Mouse (Mus musculus) c-Kit-negative CD71-positive TER-119-positive erythroid progenitor cells, embryonic 14.5 days (primary cell): ENCODE results near the gene Clint1.

Source experiments
- DNase-seq: peaks from one replicate; pipeline ENCODE4 v3.0.0-alpha.2; 2013; ENCODE audit warnings: low read depth, low spot score

Gene Clint1

DNA sequence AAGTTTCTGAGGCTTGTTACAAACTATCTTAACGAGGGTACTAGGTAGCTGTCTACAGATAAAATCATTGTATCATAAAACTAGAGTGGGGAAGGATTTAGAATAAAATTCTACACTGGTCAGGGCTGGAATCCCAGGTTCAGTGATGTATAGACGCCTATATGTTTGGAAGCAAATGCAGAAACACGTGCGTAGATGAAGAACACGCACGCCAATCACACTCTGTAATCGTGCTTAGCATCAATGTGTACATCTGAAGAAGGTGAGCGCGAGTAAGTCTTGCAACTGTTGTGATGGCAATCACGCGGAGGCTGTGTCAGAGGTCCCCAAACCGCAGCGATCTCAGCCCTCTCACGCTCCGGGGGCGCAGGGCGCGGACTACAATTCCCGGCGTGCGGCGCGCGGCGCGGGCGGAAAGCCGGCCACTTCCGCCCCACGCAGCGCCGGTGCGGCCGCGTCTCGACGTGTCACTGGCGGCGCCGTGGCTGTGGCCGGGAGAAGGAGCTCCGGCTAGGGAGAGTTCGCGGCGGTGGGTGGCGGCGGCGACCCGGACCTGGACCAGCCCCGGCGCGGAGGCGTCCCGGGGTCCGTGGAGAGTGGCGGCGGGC is at the start of gene Clint1:
Gene Clint1 (plus strand): TSS at position 536 of the 608 bp plus-strand sequence.
- DNase-seq = peak; percentile 63

DNA sequence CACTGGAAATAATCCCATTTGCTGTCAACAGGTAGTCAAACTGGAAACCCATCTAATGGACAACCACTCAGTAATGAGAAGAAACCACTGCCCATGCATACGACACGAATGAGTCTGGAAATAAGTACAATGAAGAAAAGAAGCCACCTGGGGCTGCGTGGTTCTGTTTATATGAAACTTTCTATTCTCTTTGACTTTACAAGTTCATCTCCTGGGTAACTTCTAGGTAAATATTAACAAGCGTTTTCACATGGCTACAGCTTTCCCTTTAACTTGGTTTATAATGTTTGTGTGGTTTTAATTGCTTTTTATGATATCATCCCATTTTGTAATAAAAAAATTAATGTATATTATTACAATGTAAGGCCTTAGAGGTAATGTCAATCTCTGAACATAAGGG is 47.8 kb upstream of the Clint1 start:
- DNase-seq = no peak

DNA sequence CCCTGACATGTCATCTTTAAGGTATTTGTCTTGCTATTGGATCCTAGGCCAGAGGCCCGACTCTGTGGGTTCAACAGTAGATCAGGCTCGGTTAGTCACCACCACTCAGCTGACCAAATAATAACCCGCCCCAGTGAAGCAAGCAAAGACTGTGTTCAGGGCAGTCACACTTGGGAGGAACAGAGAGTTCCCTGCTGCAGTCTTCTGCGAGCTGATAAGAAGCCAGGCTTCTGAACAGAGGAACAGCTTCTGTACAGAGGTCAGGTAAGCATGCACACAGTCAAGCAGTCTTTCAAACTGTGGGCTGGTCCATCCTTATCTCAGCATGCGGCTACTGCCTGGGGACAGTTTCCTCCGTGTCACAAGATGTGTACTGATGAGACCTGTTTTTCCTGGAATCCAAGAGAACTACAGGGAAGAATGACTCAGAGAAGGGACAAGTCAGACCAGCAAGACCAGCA is 46.5 kb upstream of the Clint1 start:
- DNase-seq = peak; percentile 94

DNA sequence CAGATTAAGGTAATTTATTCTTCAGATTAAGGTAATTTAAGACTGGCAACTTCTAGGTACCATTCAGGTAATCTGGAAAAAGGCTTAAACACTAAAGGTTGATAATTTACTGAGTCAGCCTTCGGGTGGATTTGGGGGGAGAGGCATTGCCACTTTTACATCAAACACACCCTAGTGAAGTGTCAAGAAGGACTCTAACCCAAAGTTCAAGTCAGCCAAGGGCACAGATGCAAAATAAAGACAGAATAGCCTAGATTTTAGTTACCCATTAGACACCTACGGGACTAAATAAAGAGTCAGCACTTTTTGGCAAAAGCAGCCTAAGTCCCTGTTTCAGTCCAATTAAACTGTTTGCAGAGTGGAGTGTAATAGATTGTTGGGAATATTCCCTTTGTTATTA is 46.0 kb upstream of the Clint1 start:
- no peak for DNase-seq

DNA sequence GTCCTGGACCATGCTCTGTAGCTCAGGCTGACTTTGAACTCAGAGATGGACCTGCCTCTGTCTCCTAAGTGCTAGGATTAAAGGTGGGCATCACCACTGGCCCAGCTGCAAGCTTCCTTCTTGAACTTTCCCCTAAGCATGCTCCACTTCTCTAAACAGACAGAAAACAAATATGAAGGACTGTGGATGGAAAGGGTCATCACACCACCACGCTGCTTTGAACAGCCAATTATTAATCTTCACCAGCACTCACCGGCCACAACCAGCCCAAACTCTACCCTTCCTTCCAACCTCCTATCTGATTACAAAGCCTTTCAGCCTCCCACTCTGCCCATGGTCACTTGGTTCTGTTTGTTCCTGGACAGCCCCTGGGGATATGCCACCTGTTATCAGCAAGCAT is 45.6 kb upstream of the Clint1 start:
- DNase-seq = peak; percentile 35

DNA sequence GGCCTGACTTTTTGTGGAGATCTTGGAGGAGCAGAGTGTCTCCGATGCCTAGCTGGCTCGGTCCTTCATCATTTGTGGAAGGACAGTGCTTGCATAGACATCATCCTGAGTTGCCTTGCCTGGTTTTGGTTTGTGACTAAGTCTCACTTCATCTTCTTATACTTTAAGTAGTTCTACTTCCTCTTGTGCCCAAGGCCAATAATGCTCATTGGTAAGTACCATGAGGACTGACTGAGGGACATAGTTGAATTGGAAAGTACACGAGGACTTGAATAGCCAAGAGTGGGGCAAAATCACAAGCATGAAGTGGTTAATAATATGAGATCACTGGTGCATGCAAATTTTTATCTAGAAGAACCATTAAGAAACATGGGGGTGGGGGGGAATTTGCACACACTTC is 45.0 kb upstream of the Clint1 start:
- DNase-seq = peak; percentile 33

DNA sequence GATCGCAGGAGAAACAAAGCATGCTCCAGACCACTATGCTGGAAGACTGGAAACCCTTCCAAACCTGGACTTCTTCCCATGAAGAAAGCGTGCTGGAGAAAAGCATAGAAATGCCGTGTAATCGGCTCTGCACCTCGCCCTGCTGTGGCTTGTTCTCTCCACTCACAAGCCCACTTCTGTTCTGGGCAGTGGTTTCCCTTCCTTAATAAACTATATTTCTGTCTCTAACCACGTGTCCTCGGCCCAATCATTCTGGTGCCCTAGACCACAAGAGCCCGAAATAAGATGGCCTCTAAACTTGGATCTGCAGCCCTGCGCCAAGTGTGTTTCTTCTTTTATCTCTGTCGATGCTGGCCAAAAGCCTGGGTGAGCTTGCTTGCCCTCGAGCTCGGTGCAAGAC is 44.0 kb upstream of the Clint1 start:
- no peak for DNase-seq

DNA sequence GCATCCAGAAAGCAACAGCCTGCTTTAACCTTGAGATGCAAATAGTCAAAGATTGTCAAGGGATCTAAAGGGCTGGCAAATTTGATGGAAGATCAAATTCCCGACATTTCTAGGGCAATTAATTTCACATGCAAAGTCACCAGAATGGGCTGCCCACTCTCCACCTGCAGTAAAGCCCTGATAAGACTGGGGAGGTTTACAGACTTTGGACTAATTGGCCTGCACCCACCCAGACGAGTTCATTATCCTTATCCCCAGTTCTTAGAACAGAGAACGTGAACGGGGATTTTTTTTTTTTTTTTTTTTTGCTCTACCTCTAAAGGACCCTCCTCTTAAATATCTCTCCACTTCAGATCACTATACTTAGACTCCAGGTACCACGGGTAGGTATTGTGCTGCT is 42.4 kb upstream of the Clint1 start:
- peak; percentile 27 for DNase-seq

DNA sequence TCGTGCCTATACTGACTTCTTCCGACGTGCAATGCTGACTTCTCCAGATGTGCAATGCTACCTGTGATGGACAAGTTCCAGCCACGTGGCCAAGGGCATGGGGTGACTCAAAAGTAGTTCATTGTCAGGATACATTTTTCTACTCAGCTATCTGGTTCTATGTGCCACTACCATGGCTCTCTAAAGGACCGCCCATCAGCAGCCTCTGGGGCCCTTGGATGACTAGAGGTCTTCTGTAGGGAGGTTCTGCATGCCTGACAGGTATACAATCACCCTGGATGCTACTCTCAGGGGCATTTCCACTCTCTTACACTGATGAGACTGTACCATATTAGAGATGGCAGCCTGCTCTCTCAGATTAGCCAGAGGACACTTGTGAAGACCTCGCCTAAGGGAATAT is 41.8 kb upstream of the Clint1 start:
- DNase-seq = peak; percentile 27

DNA sequence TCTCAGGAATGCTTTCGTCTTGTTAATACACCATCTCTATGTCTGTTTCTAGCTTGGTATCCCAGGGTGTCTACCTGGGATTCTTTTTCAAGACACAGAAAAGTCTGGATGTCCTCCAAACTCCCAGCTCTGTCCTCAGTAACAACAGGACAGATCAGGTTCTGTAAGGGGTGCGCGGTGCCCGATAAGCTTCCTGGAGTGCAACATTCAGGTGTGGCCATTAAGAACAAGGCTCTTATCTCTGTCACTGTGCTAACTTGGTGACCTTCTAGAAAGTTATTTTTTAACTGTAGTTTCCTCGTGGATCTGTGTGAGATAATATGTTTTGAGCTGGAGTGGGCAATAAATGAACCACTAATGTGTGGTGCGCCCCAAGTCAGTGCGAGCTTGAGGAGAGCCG is 41.0 kb upstream of the Clint1 start:
- DNase-seq = peak; percentile 56

DNA sequence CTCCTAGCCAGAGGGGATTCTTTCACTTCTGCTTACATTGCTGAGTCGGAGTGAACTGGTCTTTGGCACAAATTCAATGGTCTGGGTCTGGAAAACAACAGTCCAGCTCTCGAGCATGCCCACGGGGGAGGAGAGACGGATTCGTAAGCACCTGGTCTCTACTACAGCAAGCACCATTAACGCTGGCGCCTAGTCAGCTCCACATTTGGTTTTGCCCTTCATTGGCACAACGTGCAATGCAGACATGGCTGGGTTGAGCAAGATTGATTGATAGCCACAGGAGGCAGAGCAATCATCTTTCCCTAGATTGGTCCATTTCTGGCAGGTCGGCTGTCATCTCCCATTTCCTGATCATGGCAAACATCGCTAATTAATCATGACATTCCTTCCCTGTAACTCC is 36.2 kb upstream of the Clint1 start:
- no peak for DNase-seq

DNA sequence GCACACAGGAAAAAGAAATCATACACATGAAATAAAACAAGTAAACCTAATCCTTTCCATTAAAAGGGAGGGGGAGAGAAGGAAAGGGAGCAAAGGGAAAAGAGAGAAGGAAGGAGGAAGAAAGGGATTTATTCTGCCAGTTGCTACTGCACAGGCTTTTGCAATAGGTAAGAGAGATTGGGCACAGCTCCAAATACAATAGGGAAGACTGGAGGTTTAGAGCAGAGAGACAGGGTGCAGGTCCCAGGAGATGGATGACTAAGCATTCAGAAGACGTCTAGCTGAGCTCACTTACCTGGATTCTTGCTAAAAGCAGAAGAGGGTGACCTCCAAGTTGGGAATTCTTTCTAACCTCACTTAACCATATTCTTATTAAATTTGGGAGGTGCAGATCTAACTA is 35.1 kb upstream of the Clint1 start:
- no peak for DNase-seq

DNA sequence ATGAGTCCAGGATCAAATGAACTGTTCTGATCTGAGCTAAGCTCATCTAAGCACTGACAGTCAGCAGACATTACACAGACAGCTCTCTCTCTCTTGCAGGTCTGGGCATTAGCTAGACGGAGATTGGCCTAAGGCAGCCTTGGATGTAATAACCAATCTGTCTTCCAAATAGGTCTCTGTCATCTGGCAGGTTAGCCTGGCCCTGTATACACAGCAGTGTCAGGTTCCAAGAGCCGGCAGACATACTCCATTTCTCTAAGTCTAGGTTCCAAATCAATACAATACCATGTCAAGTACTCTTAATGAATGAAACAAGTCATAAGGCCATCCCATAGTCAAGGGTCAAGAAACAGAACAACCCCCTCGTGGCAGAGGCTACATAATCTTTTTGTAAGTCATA is 33.9 kb upstream of the Clint1 start:
- no peak for DNase-seq

DNA sequence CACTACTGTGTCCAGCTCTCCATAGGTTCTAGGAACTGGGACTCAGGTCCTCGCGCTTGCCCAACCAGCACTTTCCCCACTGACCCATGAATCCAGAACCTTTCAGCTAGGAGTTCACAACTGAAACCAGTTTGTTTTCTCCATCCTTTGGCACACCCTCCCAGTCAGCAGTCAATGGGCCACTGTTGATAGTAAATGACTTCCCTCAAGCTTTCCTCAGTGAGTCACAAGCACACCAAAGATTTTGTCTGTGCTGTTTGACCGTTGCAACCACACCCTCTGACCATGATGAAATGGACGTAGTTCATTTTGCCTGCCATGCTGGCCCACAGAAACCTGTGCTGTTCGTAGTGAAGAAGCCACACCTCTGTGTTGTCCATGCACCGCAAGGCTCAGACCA is 30.9 kb upstream of the Clint1 start:
- DNase-seq = no peak

DNA sequence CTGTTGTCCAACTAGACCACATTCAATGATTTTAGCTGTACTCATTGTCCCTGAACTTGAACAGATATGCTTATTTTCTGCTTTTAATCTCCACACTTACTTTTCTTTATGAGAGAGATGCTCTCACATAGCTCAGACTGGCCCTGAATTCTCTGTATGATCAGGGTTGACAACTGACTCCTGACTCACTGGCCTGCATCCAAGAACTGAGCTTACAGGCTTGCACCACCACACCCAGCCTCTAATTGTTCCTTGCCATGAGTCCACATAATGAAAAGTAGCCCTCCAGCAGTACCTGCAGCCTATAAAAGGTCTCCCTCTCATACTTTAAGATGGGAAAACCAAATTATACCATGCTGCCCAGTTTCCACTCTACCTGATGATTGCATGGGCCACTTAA is 21.7 kb upstream of the Clint1 start:
- DNase-seq = no peak

DNA sequence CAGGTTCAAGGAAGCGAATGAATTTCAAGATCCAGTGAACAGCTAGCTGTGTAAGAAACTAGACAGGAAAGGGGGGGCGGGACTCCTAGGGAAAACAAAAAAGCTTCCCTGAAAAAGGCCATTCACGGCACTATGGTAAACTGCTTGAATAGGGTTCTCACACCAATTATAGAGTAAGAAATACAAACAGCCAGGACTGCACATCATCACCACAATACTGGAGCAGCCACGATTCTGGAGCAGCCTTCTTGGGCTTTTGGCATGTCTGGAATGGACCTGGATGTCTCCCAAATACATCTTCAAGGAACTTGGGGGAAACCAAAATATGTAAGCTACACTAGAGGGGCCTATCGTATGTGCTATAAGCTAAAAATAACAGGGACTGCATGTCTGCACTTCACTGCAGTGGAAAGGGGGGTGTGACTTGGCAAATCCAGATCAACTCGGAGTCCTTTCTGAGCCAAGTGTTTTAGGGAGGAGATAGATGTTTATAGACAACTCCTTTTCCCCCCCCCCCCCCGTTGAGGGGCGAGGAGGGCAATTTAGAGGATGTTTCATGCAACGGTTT is 21.0 kb upstream of the Clint1 start:
- no peak for DNase-seq

DNA sequence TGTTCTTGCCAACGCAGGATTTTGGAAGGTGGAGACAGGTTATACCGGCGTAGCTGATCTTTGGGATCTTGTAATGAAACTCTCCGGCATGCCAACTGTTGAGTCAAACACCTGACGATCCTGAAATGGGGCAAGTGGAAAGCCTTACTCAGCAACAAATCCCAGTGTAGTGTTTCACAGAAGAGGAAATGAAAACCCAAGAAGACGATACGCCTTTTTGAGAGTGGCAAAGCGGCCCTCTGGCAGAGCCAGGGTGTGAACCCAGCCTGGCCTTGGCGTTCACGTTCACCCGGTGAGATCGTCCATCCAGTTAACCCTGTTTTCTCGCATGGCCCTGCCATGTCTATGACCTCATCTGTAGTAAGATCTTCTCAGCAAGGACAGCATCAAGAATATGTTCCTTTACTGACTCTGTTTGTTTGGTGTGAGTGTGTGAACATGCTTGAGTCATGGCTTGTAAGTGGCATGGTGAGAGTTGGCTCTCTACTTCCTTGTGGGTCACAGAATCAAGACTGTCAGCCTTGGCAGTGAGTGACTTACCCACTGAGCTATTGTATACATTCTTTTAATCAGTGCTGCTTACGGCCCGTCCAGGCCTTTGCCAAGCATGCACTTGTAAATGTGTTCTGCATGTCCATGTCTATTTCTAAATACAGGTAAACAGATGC is 20.2 kb upstream of the Clint1 start:
- no peak for DNase-seq

DNA sequence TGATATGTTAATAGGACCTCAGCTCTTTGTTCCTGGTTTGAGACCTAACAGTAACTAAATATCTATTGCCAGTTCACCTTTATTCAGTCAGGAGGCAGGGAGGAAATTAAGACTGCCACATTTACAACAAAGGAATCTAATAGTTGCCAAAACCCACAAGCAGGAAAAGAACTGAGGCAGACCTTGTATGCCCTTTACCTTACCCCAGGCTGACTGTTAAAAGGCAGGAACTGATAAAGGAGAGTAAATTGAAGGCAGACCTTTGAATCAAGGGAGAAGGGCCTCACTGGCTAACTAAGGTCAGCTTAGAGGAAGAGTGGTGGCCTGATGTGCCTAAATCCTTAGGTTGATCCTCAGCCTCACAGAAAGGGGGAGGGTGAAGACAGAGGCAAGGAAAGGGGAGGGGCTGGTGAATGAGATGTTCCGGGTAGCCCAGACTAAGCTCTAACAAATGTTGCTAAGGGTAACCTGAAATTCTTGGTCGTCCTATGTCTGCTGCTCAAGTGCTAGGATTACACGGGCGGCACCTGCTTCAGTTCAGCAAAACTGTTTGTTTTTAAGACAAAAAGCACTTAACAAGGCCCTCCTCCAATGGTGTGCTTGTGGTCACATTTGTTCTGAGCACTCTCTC is 16.1 kb upstream of the Clint1 start:
- no peak for DNase-seq

DNA sequence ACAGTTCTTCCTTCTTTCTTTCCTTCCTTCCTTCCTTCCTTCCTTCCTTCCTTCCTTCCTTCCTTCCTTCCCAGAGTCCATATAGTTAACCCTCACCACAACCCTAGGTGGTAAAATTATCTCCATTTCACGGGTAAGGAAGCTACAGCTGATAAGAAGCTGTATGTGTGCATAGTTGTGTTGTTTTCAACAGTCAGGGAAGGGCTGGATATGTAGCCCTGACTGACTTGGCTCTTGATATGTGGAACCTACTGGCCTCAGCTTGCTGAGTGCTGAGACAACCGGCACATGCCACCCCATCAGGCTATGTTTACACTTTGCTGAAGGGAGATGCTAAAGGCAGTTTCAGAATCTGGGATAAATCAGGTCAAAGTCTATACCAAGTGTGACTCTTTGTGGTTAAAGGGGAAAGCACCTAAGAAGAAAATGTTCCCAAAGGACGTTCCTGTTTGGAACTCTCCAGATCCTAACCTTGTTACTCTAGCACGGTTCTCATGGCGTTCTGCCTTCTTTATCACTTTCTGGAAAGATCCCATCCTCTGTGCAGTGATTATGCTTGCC is 14.5 kb upstream of the Clint1 start:
- DNase-seq = no peak

DNA sequence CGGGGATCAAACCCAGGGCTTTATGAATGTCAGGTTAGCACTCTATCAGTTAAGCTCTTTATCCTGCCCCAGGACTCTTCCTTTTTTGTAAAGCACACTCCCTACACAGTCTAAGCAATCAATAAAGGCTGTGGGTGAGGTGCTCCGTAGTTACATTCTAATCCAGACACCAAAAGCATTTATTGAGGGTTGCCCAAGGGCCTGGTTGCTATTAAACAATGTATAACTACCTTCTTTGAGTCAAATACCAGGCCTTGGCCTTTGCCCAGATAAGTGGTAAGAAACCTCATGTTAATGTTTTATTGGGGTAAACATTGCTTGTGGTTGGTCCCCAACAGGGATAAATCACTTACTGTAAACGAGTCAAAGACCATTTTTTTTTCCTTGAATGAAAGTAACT is 13.4 kb upstream of the Clint1 start:
- DNase-seq = no peak

DNA sequence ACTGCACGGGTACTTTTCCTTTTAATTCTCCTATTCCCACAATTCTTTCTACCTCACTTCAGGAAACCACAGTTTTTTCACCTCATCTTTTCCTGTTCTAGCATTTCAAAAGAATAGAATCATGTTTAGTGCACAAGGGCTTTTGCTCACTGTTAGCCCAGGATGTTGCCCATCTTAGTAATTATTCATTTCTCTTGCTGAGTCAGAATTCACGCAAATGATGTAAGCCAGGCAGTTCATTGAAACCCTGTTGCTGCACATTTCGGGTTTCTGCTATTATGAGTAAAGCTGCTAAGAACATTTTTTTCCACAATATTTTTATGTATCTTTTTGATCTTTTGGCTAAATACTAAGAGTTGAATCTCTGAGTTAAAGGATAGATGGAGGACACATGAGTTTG is 11.5 kb upstream of the Clint1 start:
- no peak for DNase-seq

DNA sequence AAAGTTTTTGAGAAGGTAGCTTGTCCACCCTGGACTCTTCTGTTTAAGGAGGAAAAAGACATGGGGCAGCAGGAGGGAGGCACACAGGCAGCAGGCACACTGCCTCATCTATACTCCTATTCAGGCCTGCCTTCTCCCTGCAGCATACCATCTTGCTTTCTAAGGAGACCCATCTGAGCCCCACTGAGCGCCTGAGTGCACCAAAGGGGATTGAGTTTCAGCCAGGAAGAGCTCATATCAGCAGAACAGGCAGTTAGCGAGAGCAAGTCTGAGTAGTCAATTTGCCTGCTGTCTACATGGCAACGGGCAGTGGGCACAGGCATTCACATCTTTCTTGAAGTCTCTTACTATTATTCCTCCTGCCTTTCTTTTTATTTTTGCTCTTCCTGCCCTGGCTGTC is 5.8 kb upstream of the Clint1 start:
- DNase-seq = no peak

DNA sequence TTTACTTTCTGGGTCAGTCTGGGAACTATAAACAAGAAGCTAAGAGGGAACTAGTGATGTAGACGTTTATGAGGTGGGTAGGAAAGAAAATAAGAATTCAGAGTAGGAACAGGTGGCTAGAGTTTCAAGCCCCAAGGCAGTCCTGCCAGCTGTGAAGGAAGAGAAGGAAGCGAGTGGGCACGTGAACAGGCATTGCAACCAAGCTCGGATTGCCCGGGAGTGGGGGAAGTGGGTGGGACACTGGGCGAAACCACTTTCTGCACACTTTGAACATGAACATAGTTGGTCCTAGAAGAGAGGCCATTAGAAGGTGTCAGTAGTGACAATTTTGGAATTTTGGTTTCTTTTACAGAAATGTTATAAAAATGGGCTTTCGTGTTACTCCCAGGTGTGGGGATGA is 4.3 kb upstream of the Clint1 start:
- DNase-seq = no peak
